Mouse (Mus musculus): ENCODE data around the gene Fra10ac1.

Fra10ac1 gene

DNA sequence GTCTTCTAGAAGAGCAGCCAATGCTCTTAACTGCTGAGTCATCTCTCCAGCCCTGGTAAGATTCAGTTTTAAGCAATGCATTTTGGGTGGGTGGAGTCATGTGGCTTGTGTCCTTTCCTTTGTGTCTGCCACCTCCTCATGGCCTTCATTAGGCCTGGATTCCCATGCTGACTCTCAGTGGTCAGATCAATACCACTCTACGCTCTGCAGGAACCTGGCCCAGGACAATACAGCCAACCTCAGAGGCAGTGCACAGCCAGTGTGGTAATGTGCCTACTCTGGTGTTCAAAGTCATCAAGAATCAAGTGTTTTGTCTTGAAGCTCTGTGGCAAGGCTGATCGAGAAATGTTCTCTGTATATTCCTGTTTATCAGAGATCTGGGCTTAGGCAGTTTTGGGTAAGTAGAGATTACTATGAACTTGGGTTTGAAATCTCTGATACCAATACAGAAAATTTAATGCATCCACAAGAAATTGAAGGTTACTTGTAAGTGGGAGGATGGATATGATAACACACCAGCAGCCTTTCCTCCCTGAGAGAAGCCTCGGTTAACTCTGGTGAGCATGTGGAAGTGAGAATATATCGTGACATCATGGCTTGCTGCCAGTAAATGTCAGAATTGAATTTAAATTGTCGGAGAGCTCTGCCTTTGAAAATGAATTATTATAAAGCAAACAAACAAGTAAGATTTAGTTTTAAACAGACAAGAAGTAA is 37.2 kb downstream of the Fra10ac1 start:
- ChIA-PET POLR2A (interaction anchor here in 2 of 4 experiments (0.6 to 0.7 kb wide), 4 partner anchors 13 to 273 kb away, joined by 3 to 7 read pairs (median 4); no protein-coding TSS in a partner anchor), CTCF (interaction anchor here in 2 of 4 experiments (0.7 kb wide), 3 partner anchors 268 to 479 kb away, joined by 3 to 10 read pairs (median 3); no protein-coding TSS in a partner anchor)

GRCm38 (mm10) chr19:38179675-38180074 is 44.3 kb downstream of the Fra10ac1 start:
- CTCF ChIA-PET = no interaction called here
- POLR2A ChIA-PET = interaction anchor here in 1 of 4 experiments (1.3 kb wide), 1 partner anchor 13 kb away, joined by 3 read pairs; no protein-coding TSS in a partner anchor

- ChIA-PET CTCF (interaction anchor here in 1 of 4 experiments (0.7 kb wide), 1 partner anchor 188 kb away, joined by 6 read pairs; no protein-coding TSS in a partner anchor), POLR2A (interaction anchor here in 1 of 4 experiments (0.8 kb wide), 1 partner anchor 59 kb away, joined by 4 read pairs; the partner anchor contains the start of gene Fra10ac1)
Measured at GRCm38 (mm10) chr19:38164633-38165032, 59.3 kb downstream of the Fra10ac1 start.

GRCm38 (mm10) chr19:38161648-38162354 is 62.2 kb downstream of the Fra10ac1 start:
- CTCF ChIA-PET = no interaction called here
- POLR2A ChIA-PET = no interaction called here

GRCm38 (mm10) chr19:38156243-38156642 is 67.7 kb downstream of the Fra10ac1 start:
- POLR2A ChIA-PET = interaction anchor here in 2 of 4 experiments (0.7 to 1.6 kb wide), 2 partner anchors 81 to 275 kb away, joined by 3 to 4 read pairs; no protein-coding TSS in a partner anchor
- CTCF ChIA-PET = interaction anchor here (0.6 to 1.5 kb wide), 9 partner anchors 49 to 466 kb away, joined by 3 to 13 read pairs (median 4); no protein-coding TSS in a partner anchor

GRCm38 (mm10) chr19:38143540-38144271 is 80.2 kb downstream of the Fra10ac1 start:
- CTCF ChIA-PET = no interaction called here
- POLR2A ChIA-PET = no interaction called here
